Mouse (Mus musculus) CH12.LX (cell line): ENCODE data around the gene Gtf2h2. TPM values are rescaled to one million over a fixed set of nuclear protein-coding genes. Genes with fewer than 3 reads are reported as not detected.

Experiments used
- DNase-seq: peaks from one replicate; pipeline ENCODE4 v3.0.0-alpha.2; 2013; ENCODE audit errors: extremely low read depth
- H3K27ac ChIP-seq: 2 replicates; pipeline ENCODE4 v1.5.1; 2012; ENCODE audit warnings: low read depth, mild to moderate bottlenecking, control low read depth, moderate library complexity; ENCODE audit not compliant: insufficient read depth
- H3K27me3 ChIP-seq: replicated peaks from 2 replicates; pipeline ENCODE3; 2012; ENCODE audit warnings: inconsistent platforms
- H3K36me3 ChIP-seq, 2 experiments: replicated peaks in 1 of 2; 2 replicates each; pipeline versions ENCODE3 to v1.6.1; 2012; ENCODE audit warnings: inconsistent platforms in 1 of 2, low read length in 1 of 2, mild to moderate bottlenecking in 1 of 2, mixed read lengths in 1 of 2, moderate library complexity in 1 of 2; ENCODE audit not compliant: control insufficient read depth in 1 of 2, insufficient read depth in 1 of 2
- H3K4me1 ChIP-seq, 2 experiments: 2 replicates each; pipeline ENCODE4 v1.6.1; 2012; ENCODE audit warnings: inconsistent platforms in 1 of 2, moderate library complexity in 1 of 2; ENCODE audit not compliant: insufficient read depth in 2 of 2, control insufficient read depth in 1 of 2
- H3K4me2 ChIP-seq: 2 replicates; pipeline ENCODE4 v1.6.1; 2012; ENCODE audit warnings: low read depth, mild to moderate bottlenecking, control low read depth; ENCODE audit not compliant: poor library complexity, insufficient read depth, severe bottlenecking
- H3K4me3 ChIP-seq, 3 experiments: fragments of 150-350 bp in 1 of 3; sonication (generic) in 1 of 3; replicated peaks in 1 of 3; 2 replicates each; pipeline versions ENCODE3 to v1.5.1; 2011 to 2012; ENCODE audit warnings: low read depth in 2 of 3, low read length in 2 of 3, mild to moderate bottlenecking in 2 of 3, moderate library complexity in 2 of 3, control low read depth in 1 of 3, improper control_type of control experiment in 1 of 3, inconsistent platforms in 1 of 3, mixed read lengths in 1 of 3; ENCODE audit not compliant: poor library complexity in 1 of 3
- H3K79me2 ChIP-seq: replicated peaks from 2 replicates; pipeline ENCODE4 v1.6.1; 2012; ENCODE audit warnings: mild to moderate bottlenecking, moderate library complexity; ENCODE audit not compliant: control insufficient read depth, poor library complexity, insufficient read depth, severe bottlenecking; ENCODE audit errors: extremely low read depth
- H3K9ac ChIP-seq: 2 replicates; pipeline ENCODE4 v1.6.1; 2012; ENCODE audit warnings: low read depth, mild to moderate bottlenecking, control low read depth, moderate library complexity; ENCODE audit not compliant: insufficient read depth
- H3K9me3 ChIP-seq: replicated peaks from 2 replicates; pipeline ENCODE3; 2012; ENCODE audit warnings: low read length, inconsistent platforms, mixed read lengths
- BHLHE40 ChIP-seq: IDR thresholded peaks from 2 replicates; pipeline ENCODE4 v1.6.1; 2011; ENCODE audit warnings: mild to moderate bottlenecking, low read depth, low read length, improper control_type of control experiment
- CTCF ChIP-seq, 2 experiments: IDR thresholded peaks in 1 of 2; conservative IDR thresholded peaks in 1 of 2; 2 replicates each; pipeline ENCODE4 v1.5.1; 2011 to 2012; ENCODE audit warnings: low read depth in 2 of 2, low read length in 2 of 2, improper control_type of control experiment in 1 of 2, inconsistent platforms in 1 of 2, mild to moderate bottlenecking in 1 of 2, moderate library complexity in 1 of 2
- E2F4 ChIP-seq: IDR thresholded peaks from 2 replicates; pipeline ENCODE4 v1.6.1; 2011; ENCODE audit warnings: low read depth, low read length, improper control_type of control experiment; ENCODE audit not compliant: insufficient replicate concordance
- EP300 ChIP-seq: IDR thresholded peaks from 2 replicates; pipeline ENCODE4 v1.6.1; 2011; ENCODE audit warnings: low read length, improper control_type of control experiment
- ETS1 ChIP-seq: conservative IDR thresholded peaks from 2 replicates; pipeline ENCODE4 v1.6.1; 2012; ENCODE audit warnings: low read depth, mild to moderate bottlenecking, inconsistent platforms, low read length, improper control_type of control experiment, moderate library complexity
- GABPA ChIP-seq: IDR thresholded peaks from 2 replicates; pipeline ENCODE4 v1.6.1; 2012; ENCODE audit warnings: low read depth, low read length, improper control_type of control experiment, inconsistent platforms; ENCODE audit not compliant: insufficient replicate concordance
- IRF4 ChIP-seq: IDR thresholded peaks from 2 replicates; pipeline ENCODE4 v1.6.1; 2014; ENCODE audit warnings: low read depth, mild to moderate bottlenecking, inconsistent platforms, low read length, improper control_type of control experiment
- JUN ChIP-seq: IDR thresholded peaks from 2 replicates; pipeline ENCODE4 v1.6.1; 2011; ENCODE audit warnings: low read depth, mild to moderate bottlenecking, low read length, improper control_type of control experiment, moderate library complexity; ENCODE audit not compliant: insufficient read depth
- KAT2A ChIP-seq: IDR thresholded peaks from 2 replicates; pipeline ENCODE4 v1.6.1; 2012; ENCODE audit warnings: low read length, improper control_type of control experiment, inconsistent platforms; ENCODE audit not compliant: insufficient replicate concordance
- MAX ChIP-seq: IDR thresholded peaks from 2 replicates; pipeline ENCODE4 v1.6.1; 2011; ENCODE audit warnings: low read length, improper control_type of control experiment
- MAZ ChIP-seq: IDR thresholded peaks from 2 replicates; pipeline ENCODE4 v1.6.1; 2012; ENCODE audit warnings: low read depth, mild to moderate bottlenecking, inconsistent platforms, low read length, improper control_type of control experiment, moderate library complexity
- MXI1 ChIP-seq: IDR thresholded peaks from 2 replicates; pipeline ENCODE4 v1.6.1; 2011; ENCODE audit warnings: mild to moderate bottlenecking, low read depth, low read length, improper control_type of control experiment
- MYC ChIP-seq: IDR thresholded peaks from 2 replicates; pipeline ENCODE4 v1.6.1; 2011; ENCODE audit warnings: low read depth, mild to moderate bottlenecking, improper control_type of control experiment, low read length
- NELFE ChIP-seq: IDR thresholded peaks from 2 replicates; pipeline ENCODE4 v1.6.1; 2011; ENCODE audit warnings: low read depth, low read length, improper control_type of control experiment
- PAX5 ChIP-seq: IDR thresholded peaks from 2 replicates; pipeline ENCODE4 v1.6.1; 2012; ENCODE audit warnings: low read length, inconsistent platforms, mixed read lengths
- POLR2AphosphoS2 ChIP-seq: IDR thresholded peaks from 2 replicates; pipeline ENCODE4 v1.6.1; 2011; ENCODE audit warnings: low read depth, low read length, improper control_type of control experiment
- RAD21 ChIP-seq: IDR thresholded peaks from 2 replicates; pipeline ENCODE4 v1.6.1; 2011; ENCODE audit warnings: low read depth, mild to moderate bottlenecking, low read length, improper control_type of control experiment, moderate library complexity
- RCOR1 ChIP-seq: conservative IDR thresholded peaks from 2 replicates; pipeline ENCODE4 v1.6.1; 2012; ENCODE audit warnings: low read depth, mild to moderate bottlenecking, inconsistent platforms, low read length, improper control_type of control experiment
- SIN3A ChIP-seq: IDR thresholded peaks from 2 replicates; pipeline ENCODE4 v1.6.1; 2012; ENCODE audit warnings: low read length, improper control_type of control experiment, inconsistent platforms
- SMC3 ChIP-seq: IDR thresholded peaks from 2 replicates; pipeline ENCODE4 v1.6.1; 2011; ENCODE audit warnings: low read depth, low read length, improper control_type of control experiment
- TBP ChIP-seq: conservative IDR thresholded peaks from 2 replicates; pipeline ENCODE4 v1.6.1; 2011; ENCODE audit warnings: low read depth, low read length, improper control_type of control experiment
- TCF12 ChIP-seq: IDR thresholded peaks from 2 replicates; pipeline ENCODE4 v1.6.1; 2014; ENCODE audit warnings: low read depth, mild to moderate bottlenecking, inconsistent platforms, low read length, improper control_type of control experiment
- UBTF ChIP-seq: IDR thresholded peaks from 2 replicates; pipeline ENCODE4 v1.6.1; 2012; ENCODE audit warnings: low read depth, mild to moderate bottlenecking, inconsistent platforms, low read length, improper control_type of control experiment, moderate library complexity
- USF2 ChIP-seq: conservative IDR thresholded peaks from 2 replicates; pipeline ENCODE4 v1.6.1; 2011; ENCODE audit warnings: low read depth, low read length, improper control_type of control experiment
- ZC3H11A ChIP-seq: IDR thresholded peaks from 2 replicates; pipeline ENCODE4 v1.6.1; 2012; ENCODE audit warnings: low read depth, mild to moderate bottlenecking, inconsistent platforms, low read length, improper control_type of control experiment
- ZMIZ1 ChIP-seq: IDR thresholded peaks from 2 replicates; pipeline ENCODE4 v1.6.1; 2012; ENCODE audit warnings: low read depth, mild to moderate bottlenecking, inconsistent platforms, low read length, improper control_type of control experiment
- dilution Hi-C: fragments of 300-500 bp; cut with MboI; formaldehyde crosslinking; loops from 2 replicates; pipeline ENCODE4 v1.14.3; 2020; ENCODE audit warnings: low sequenced_read_pairs; ENCODE audit not compliant: extremely low pct_unique_long_range_greater_than_20kb, extremely low pct_ligation_motif_present
- in situ Hi-C: fragments of 300-500 bp; cut with MboI; formaldehyde crosslinking; loops from 3 replicates; pipeline ENCODE4 v1.14.3; 2019; ENCODE audit warnings: low sequenced_read_pairs, low pct_ligation_motif_present, low pct_unique_long_range_greater_than_20kb, mixed read lengths
- polyA plus RNA-seq: library from polyadenylated mRNA; unstranded; fragments of >175 nt; gene quantifications from 2 replicates; pipeline ENCODE4 v1.2.1, GENCODE M21; 2012; ENCODE audit warnings: low read depth; ENCODE audit not compliant: insufficient read length
- total RNA-seq, 2 experiments: library from RNA; depleted of rRNA; stranded (reverse); fragments of 300-350 nt in 1 of 2; fragments of >200 nt in 1 of 2; gene quantifications; 2 replicates each; pipeline ENCODE4 v1.2.3; 2012 to 2014

Gene Gtf2h2
- total and polyA plus RNA-seq, 3 experiments: 34.0 to 90.1 (median 89.2) TPM

DNA sequence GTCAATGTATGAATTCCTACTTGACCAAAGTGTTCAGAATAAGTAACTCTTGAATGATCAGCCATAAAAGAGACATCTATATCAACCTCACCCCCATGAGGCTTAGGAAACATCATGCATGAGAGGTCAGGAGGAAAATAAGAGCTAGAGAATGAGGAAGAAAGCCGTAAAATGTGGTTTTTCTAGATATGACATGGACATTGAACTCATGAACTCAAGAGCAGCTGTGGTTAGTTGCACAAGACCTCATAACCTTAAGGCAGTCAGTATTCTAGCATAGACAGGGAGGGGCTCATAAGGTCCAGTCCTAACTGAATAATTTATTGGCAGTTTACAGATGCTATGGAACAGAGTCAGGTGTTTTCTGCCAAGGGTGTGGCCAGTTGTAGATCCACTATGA is 42.9 kb downstream of the Gtf2h2 start:
- no peak overlapping the region for H3K4me3 ChIP-seq

DNA sequence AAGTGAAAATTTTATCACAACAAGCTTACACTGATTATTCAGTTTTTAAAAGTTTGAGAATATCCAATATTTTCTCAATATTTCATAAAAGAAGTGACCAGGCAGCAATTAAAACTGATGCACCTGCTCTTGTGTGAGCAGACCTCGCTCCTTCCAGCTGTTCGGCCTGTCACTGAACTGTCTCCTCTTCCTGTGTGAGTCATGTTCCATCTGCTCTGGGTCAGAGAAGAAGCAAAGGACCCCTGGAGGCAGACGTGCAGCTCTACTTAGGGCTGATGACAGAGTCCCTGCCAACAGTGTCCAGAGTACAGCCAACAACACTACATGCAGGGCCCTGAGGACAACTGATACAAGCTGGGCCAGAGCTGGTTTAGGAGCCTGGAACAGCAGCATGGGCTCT is 52.3 kb downstream of the Gtf2h2 start:
- in situ Hi-C loops (no loop called here), dilution Hi-C loops (no loop called here)
- Histone ChIP-seq H3K27me3 (no peaks in the 10 kb centered on the region), H3K9me3 (no peaks in the 10 kb centered on the region), H3K36me3 (no peaks in the 10 kb centered on the region), H3K4me2 (no peak overlapping the region), H3K9ac (no peak overlapping the region), H3K79me2 (no peaks in the 10 kb centered on the region), H3K4me3 (no peak overlapping the region), H3K4me1 (peaks cover 7 to 20% of the 10 kb centered on the region in 2 experiments), H3K27ac (peak overlapping the region; percentile 15; the same call in 1 of the 2 replicates)
- peak; percentile 45 for DNase-seq
- TF ChIP-seq NELFE (no peak), MXI1 (peak; percentile 27; the same call in 1 of the 2 replicates), ETS1 (peak; percentile 36; the same call in 1 of the 2 replicates), RAD21 (no peak; the same call in 1 of the 2 replicates), JUN (peak; percentile 9; the same call in 1 of the 2 replicates), USF2 (no peak), CTCF (conservative IDR thresholded peaks at IDR 0.05 in 1 of 2, IDR thresholded peaks at IDR 0.05 in 1 of 2; ENCODE audit: low read depth in 2 of 2, low read length in 2 of 2) (no peak), TBP (no peak), SMC3 (peak; percentile 9; the same call in 1 of the 2 replicates), TCF12 (peak; percentile 32; the same call in 1 of the 2 replicates), MAX (no peak), ZMIZ1 (no peak), E2F4 (no peak), POLR2AphosphoS2 (no peak), SIN3A (peak; percentile 62), PAX5 (no peak), ZC3H11A (no peak), MAZ (no peak), EP300 (no peak), MYC (no peak), UBTF (no peak), GABPA (no peak)
- TF ChIP-seq, all 38 proteins: peak for 6

More for the DNA sequence above, 42.9 kb downstream of the Gtf2h2 start:
- Histone ChIP-seq H3K9me3 (no peaks in the 10 kb centered on the region), H3K27me3 (no peaks in the 10 kb centered on the region), H3K36me3 (no peaks in the 10 kb centered on the region), H3K4me1 (peaks cover 7 to 12% of the 10 kb centered on the region in 2 experiments; a peak in 3 of 4 replicates), H3K27ac (no peak overlapping the region; the same call in 1 of the 2 replicates), H3K79me2 (no peaks in the 10 kb centered on the region), H3K9ac (no peak overlapping the region), H3K4me2 (no peak overlapping the region)
- TF ChIP-seq USF2 (no peak), BHLHE40 (peak; percentile 53; the same call in 1 of the 2 replicates), IRF4 (peak; percentile 15; the same call in 1 of the 2 replicates), KAT2A (no peak), EP300 (peak; percentile 66), ETS1 (peak; percentile 45; the same call in 1 of the 2 replicates), RCOR1 (no peak)
- in situ Hi-C loops: no loop called here
- DNase-seq: peak; percentile 65
- dilution Hi-C loops: no loop called here
